Mouse (Mus musculus) thymus, adult 2 months (tissue): Measurements from ENCODE around the gene Hvcn1.

Experiments
- CTCF ChIP-seq: fragments of 200-500 bp; IDR thresholded peaks from 2 replicates; pipeline ENCODE4 v1.5.1; 2012; ENCODE audit warnings: mild to moderate bottlenecking, control low read depth, low read length, moderate library complexity, borderline replicate concordance; ENCODE audit not compliant: control insufficient read depth, poor library complexity, insufficient read depth; ENCODE audit errors: extremely low read depth
- POLR2A ChIP-seq: fragments of 200-500 bp; IDR thresholded peaks from 2 replicates; pipeline ENCODE4 v1.6.1; 2012; ENCODE audit warnings: mild to moderate bottlenecking, low read length, control low read depth, moderate library complexity; ENCODE audit not compliant: control insufficient read depth, poor library complexity, insufficient read depth; ENCODE audit errors: extremely low read depth

- TF ChIP-seq CTCF (no peak), POLR2A (no peak)
These were observed 22.2 kb downstream of the Hvcn1 start for GRCm38 (mm10) chr5:122228772-122229171.
